Mouse (Mus musculus) common myeloid progenitor, adult 5-6 weeks (primary cell): ENCODE data around the gene Rnpep. TPM values are rescaled to one million over a fixed set of nuclear protein-coding genes. Genes with fewer than 3 reads are reported as not detected.

Experiments
- ATAC-seq: replicated peaks from 2 replicates; pipeline ENCODE4 v1.8.0; 2016; ENCODE audit warnings: low read depth, mild to moderate bottlenecking, moderate TSS enrichment, inconsistent platforms; ENCODE audit not compliant: poor library complexity, severe bottlenecking
- total RNA-seq: library from RNA; stranded (forward); fragments of 200-1000, 187-1606 nt; gene quantifications from 2 replicates; pipeline ENCODE4 v1.2.3, GENCODE M21; 2017

Gene Rnpep
- total RNA-seq: 34.2 and 51.4 TPM in 2 replicates

- peak; percentile 66 for ATAC-seq
These were observed at the start of gene Rnpep for GRCm38 (mm10) chr1:135283826-135284291. Rnpep (minus strand) TSS chr1:135284084.

- ATAC-seq: no peak
These were observed 46.7 kb upstream of the Rnpep start for GRCm38 (mm10) chr1:135330578-135330977.

GRCm38 (mm10) chr1:135328368-135328767 is 44.5 kb upstream of the Rnpep start:
- ATAC-seq: no peak

GRCm38 (mm10) chr1:135325934-135326333 is 42.0 kb upstream of the Rnpep start:
- no peak for ATAC-seq

- ATAC-seq: no peak
These were observed 40.7 kb upstream of the Rnpep start, which contains the start of gene Lmod1 for GRCm38 (mm10) chr1:135324571-135324970. Lmod1 (plus strand) TSS chr1:135324807.

GRCm38 (mm10) chr1:135323367-135323901 is 39.5 kb upstream of the Rnpep start:
- no peak for ATAC-seq

- peak; percentile 100 for ATAC-seq
These were observed 29.6 kb upstream of the Rnpep start, which contains the start of gene Timm17a for GRCm38 (mm10) chr1:135313284-135314031. Timm17a (minus strand) TSS chr1:135313778.

- no peak for ATAC-seq
These were observed 28.3 kb upstream of the Rnpep start for GRCm38 (mm10) chr1:135312201-135312600.

- ATAC-seq: no peak
These were observed 27.5 kb upstream of the Rnpep start for GRCm38 (mm10) chr1:135311356-135311755.

GRCm38 (mm10) chr1:135290908-135291307 is 7.0 kb upstream of the Rnpep start:
- no peak for ATAC-seq

- ATAC-seq: no peak
These were observed 2.4 kb upstream of the Rnpep start for GRCm38 (mm10) chr1:135286311-135286710.

- ATAC-seq: no peak
These were observed 528 bp downstream of the Rnpep start for GRCm38 (mm10) chr1:135283287-135283825.

GRCm38 (mm10) chr1:135282536-135283286 is 1.2 kb downstream of the Rnpep start:
- ATAC-seq: peak; percentile 77

GRCm38 (mm10) chr1:135281841-135282240 is 2.0 kb downstream of the Rnpep start:
- no peak for ATAC-seq

- ATAC-seq: peak; percentile 55
These were observed 3.2 kb downstream of the Rnpep start for GRCm38 (mm10) chr1:135280646-135281045.

- ATAC-seq: no peak
These were observed 12.5 kb downstream of the Rnpep start for GRCm38 (mm10) chr1:135271371-135271770.

- peak; percentile 92 for ATAC-seq
These were observed 16.0 kb downstream of the Rnpep start for GRCm38 (mm10) chr1:135267663-135268446.

- 0 out of 2 replicates have a peak, but pooled peaks have one; percentile 16 for ATAC-seq
These were observed 18.1 kb downstream of the Rnpep start for GRCm38 (mm10) chr1:135265834-135266233.

GRCm38 (mm10) chr1:135263316-135263715 is 20.6 kb downstream of the Rnpep start:
- no peak for ATAC-seq

- no peak for ATAC-seq
These were observed 21.6 kb downstream of the Rnpep start for GRCm38 (mm10) chr1:135262329-135262728.
